ENCODE assay signal across 12 mouse cellular contexts in the genomic region with DNA sequence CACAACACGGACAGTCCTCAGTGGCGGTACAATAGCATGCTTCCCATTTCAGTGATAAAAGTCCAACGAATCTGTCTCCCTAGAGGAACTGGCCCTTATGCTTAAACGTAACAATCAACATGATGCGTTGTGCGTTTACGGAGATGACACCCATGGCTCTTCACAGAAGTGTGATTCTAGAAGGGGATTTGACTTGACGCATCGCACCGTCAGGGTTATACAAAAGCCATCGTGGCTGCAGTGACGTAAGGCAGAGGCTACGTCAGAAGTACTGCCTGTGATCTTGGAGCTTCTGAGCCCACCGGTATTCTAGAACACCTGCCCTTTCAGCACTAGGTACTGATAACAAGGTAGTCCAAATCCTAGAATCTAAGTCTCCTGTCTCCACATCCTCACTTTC. TPM values are rescaled to one million over a fixed set of nuclear protein-coding genes. Genes with fewer than 3 reads are reported as not detected.
DNase-seq lines count a peak whose midpoint lies in the region; ATAC-seq and TF ChIP-seq lines count a peak whose summit lies in the region.
"Had no signal": no experiment of that assay in that cellular context is flagged by ENCODE, and none has a peak within 500 bp of the region (broad histone marks: within the 10 kb centered on the region; RNA-seq: fewer than 3 reads in every experiment).

No protein-coding gene starts in this region.

- H3K4me2 ChIP-seq in heart, embryonic 15.5 days, result peak overlapping the region; percentile 52
- peak overlapping the region; percentile 5; the same call in 1 of the 2 replicates for H3K4me2 ChIP-seq in stomach, embryonic 14.5 days (replicated peaks; ENCODE audit: low read depth, low read length)
- H3K4me2 ChIP-seq in stomach, postnatal 0 days (replicated peaks; ENCODE audit: low read depth), result no peak overlapping the region
- peak overlapping the region; percentile 15; the same call in 1 of the 2 replicates for H3K4me2 ChIP-seq in intestine, embryonic 16.5 days (ENCODE audit: low read depth, low read length)
- H3K4me2 ChIP-seq in stomach, embryonic 16.5 days (ENCODE audit: low read depth, low read length), result 0 out of 2 replicates have a peak overlapping the region, but pooled peaks have one; percentile 0

- no peaks in the 10 kb centered on the region for H3K36me3 ChIP-seq in heart, embryonic 15.5 days
- no peaks in the 10 kb centered on the region for H3K36me3 ChIP-seq in stomach, embryonic 14.5 days (ENCODE audit: control insufficient read depth, insufficient read depth, low read length)
- H3K36me3 ChIP-seq in stomach, postnatal 0 days (ENCODE audit: control insufficient read depth, insufficient read depth, low read length), result no peaks in the 10 kb centered on the region
- no peaks in the 10 kb centered on the region for H3K36me3 ChIP-seq in intestine, embryonic 16.5 days (ENCODE audit: control insufficient read depth, insufficient read depth, low read length)
- H3K36me3 ChIP-seq in stomach, embryonic 16.5 days (ENCODE audit: control insufficient read depth, insufficient read depth, low read length), result no peaks in the 10 kb centered on the region
- H3K36me3 ChIP-seq: G1E had no signal

- intact Hi-C loops in heart, postnatal 14 days (cut with DNase I), result no loop called here

- ATAC-seq in heart, embryonic 15.5 days (replicated peaks; ENCODE audit: insufficient number of reproducible peaks, insufficient read depth, low FRiP score, low read depth), result no peak
- ATAC-seq in stomach, embryonic 14.5 days (ENCODE audit: insufficient number of reproducible peaks, insufficient read depth, low FRiP score, low read depth), result no peak
- ATAC-seq in stomach, postnatal 0 days (ENCODE audit: low FRiP score, low TSS enrichment), result no peak
- no peak; the same call in 1 of the 2 replicates for ATAC-seq in intestine, embryonic 16.5 days
- ATAC-seq in stomach, embryonic 16.5 days (ENCODE audit: insufficient read depth, low FRiP score), result no peak

- peaks cover 5% of the 10 kb centered on the region for H3K4me1 ChIP-seq in heart, embryonic 15.5 days (replicated peaks)
- no peaks in the 10 kb centered on the region; the same call in 1 of the 2 replicates for H3K4me1 ChIP-seq in stomach, embryonic 14.5 days (ENCODE audit: control insufficient read depth, insufficient read depth, low read length)
- no peaks in the 10 kb centered on the region for H3K4me1 ChIP-seq in stomach, postnatal 0 days (replicated peaks; ENCODE audit: control insufficient read depth, insufficient read depth)
- H3K4me1 ChIP-seq in intestine, embryonic 16.5 days (ENCODE audit: control insufficient read depth, insufficient read depth, low read length), result no peaks in the 10 kb centered on the region
- H3K4me1 ChIP-seq in stomach, embryonic 16.5 days (ENCODE audit: control insufficient read depth, insufficient read depth, low read length), result no peaks in the 10 kb centered on the region

- WGBS in heart, embryonic 15.5 days, result 38% methylated on average over 14 of the region's 14 CpGs
- 57% methylated on average over 14 of the region's 14 CpGs for WGBS in stomach, embryonic 14.5 days
- 64% methylated on average over 14 of the region's 14 CpGs for WGBS in stomach, postnatal 0 days
- WGBS in intestine, embryonic 16.5 days, result 60% methylated on average over 14 of the region's 14 CpGs
- 57% methylated on average over 14 of the region's 14 CpGs for WGBS in stomach, embryonic 16.5 days

- TF ChIP-seq EP300 in stomach, postnatal 0 days (optimal IDR thresholded peaks at IDR 0.05), result no peak

- no peaks in the 10 kb centered on the region for H3K9me3 ChIP-seq in heart, embryonic 15.5 days (replicated peaks)
- H3K9me3 ChIP-seq in stomach, embryonic 14.5 days (ENCODE audit: control insufficient read depth, low read depth, low read length), result no peaks in the 10 kb centered on the region
- no peaks in the 10 kb centered on the region for H3K9me3 ChIP-seq in stomach, postnatal 0 days (ENCODE audit: control insufficient read depth, low read length)
- no peaks in the 10 kb centered on the region for H3K9me3 ChIP-seq in intestine, embryonic 16.5 days (ENCODE audit: control insufficient read depth, low read length)
- no peaks in the 10 kb centered on the region for H3K9me3 ChIP-seq in stomach, embryonic 16.5 days (replicated peaks; ENCODE audit: control insufficient read depth, low read length)
- H3K9me3 ChIP-seq: G1E had no signal

- DNase-seq in heart, postnatal 14 days, result no peak
- DNase-seq in stomach, postnatal 0 days (ENCODE audit: low spot score), result no peak
- DNase-seq in adrenal gland, adult 18-20 months (ENCODE audit: low spot score in 2 of 2), result no peak
- no peak for DNase-seq in adrenal gland, adult 2 months
- DNase-seq: lung, postnatal 10 days; thymus, postnatal 25 days had no signal

- H3K27me3 ChIP-seq in heart, embryonic 15.5 days, result no peaks in the 10 kb centered on the region
- H3K27me3 ChIP-seq in stomach, embryonic 14.5 days (ENCODE audit: control insufficient read depth, insufficient read depth, low read length), result no peaks in the 10 kb centered on the region
- no peaks in the 10 kb centered on the region for H3K27me3 ChIP-seq in stomach, postnatal 0 days (ENCODE audit: control insufficient read depth, insufficient read depth, low read length)
- H3K27me3 ChIP-seq in intestine, embryonic 16.5 days (replicated peaks; ENCODE audit: control insufficient read depth, insufficient read depth, low read length), result peaks cover 2% of the 10 kb centered on the region; the same call in 1 of the 2 replicates
- no peaks in the 10 kb centered on the region for H3K27me3 ChIP-seq in stomach, embryonic 16.5 days (ENCODE audit: control insufficient read depth, insufficient read depth, low read length)

- no peak overlapping the region for H3K9ac ChIP-seq in heart, embryonic 15.5 days
- no peak overlapping the region for H3K9ac ChIP-seq in stomach, embryonic 14.5 days (replicated peaks; ENCODE audit: low read depth, low read length)
- H3K9ac ChIP-seq in stomach, postnatal 0 days (ENCODE audit: low read length), result no peak overlapping the region
- no peak overlapping the region for H3K9ac ChIP-seq in intestine, embryonic 16.5 days (ENCODE audit: low read depth, low read length)
- no peak overlapping the region for H3K9ac ChIP-seq in stomach, embryonic 16.5 days (ENCODE audit: low read length)

- H3K27ac ChIP-seq in heart, embryonic 15.5 days, result no peak overlapping the region
- H3K27ac ChIP-seq in stomach, embryonic 14.5 days (ENCODE audit: low read length), result no peak overlapping the region
- no peak overlapping the region for H3K27ac ChIP-seq in stomach, postnatal 0 days (replicated peaks)
- no peak overlapping the region for H3K27ac ChIP-seq in intestine, embryonic 16.5 days (ENCODE audit: low read length)
- no peak overlapping the region for H3K27ac ChIP-seq in stomach, embryonic 16.5 days (ENCODE audit: low read length)
- H3K27ac ChIP-seq: layer of hippocampus, adult 2 months had no signal

- no peak for TF ChIP-seq CTCF in stomach, postnatal 0 days (IDR thresholded peaks at IDR 0.05; ENCODE audit: low read depth)

- H3K4me3 ChIP-seq in heart, embryonic 15.5 days, result peak overlapping the region; percentile 25; the same call in 1 of the 2 replicates
- H3K4me3 ChIP-seq in stomach, embryonic 14.5 days (ENCODE audit: low read depth, low read length), result no peak overlapping the region
- no peak overlapping the region for H3K4me3 ChIP-seq in stomach, postnatal 0 days (ENCODE audit: low read depth, low read length)
- H3K4me3 ChIP-seq in intestine, embryonic 16.5 days (ENCODE audit: low read length), result no peak overlapping the region
- no peak overlapping the region for H3K4me3 ChIP-seq in stomach, embryonic 16.5 days (replicated peaks; ENCODE audit: low read length)
- H3K4me3 ChIP-seq: layer of hippocampus, adult 2 months had no signal

RNA-seq across cellular contexts. Expression of gene Intu, which starts 8.2 kb away (rescaled TPM):
- polyA plus RNA-seq in heart, embryonic 15.5 days (2015; fragmentation: Nextera tagmentation; extraction: Ambion mirVana), result 2.6 and 3.3 TPM in 2 replicates
- 10 to 100 TPM; 11.9 to 12.4 TPM for total RNA-seq in heart, postnatal 14 days (2021)
- polyA plus RNA-seq in stomach, embryonic 14.5 days (2014; fragmentation: Nextera tagmentation; extraction: Ambion mirVana), result 3.3 and 3.5 TPM in 2 replicates
- polyA plus RNA-seq in stomach, postnatal 0 days (2015; fragmentation: Nextera tagmentation; extraction: Ambion mirVana), result 0.87 and 1.0 TPM in 2 replicates
- 1.9 TPM in 2 replicates for polyA plus RNA-seq in intestine, embryonic 16.5 days (2015; fragmentation: Nextera tagmentation; extraction: Ambion mirVana)
- 1.8 and 2.3 TPM in 2 replicates for polyA plus RNA-seq in stomach, embryonic 16.5 days (2015; fragmentation: Nextera tagmentation; extraction: Ambion mirVana)
- 1 to 10 TPM; 2.1 to 2.2 TPM for total RNA-seq in adrenal gland, adult 18-20 months (2021)
- total RNA-seq in adrenal gland, adult 2 months (2021), result 1 to 10 TPM; 1.8 to 4.0 TPM
- polyA plus RNA-seq in adrenal gland, adult 2 months (2012; rRNA removed), result 1.1 TPM in 2 replicates
